Mouse (Mus musculus) hindbrain, embryonic 16.5 days (tissue): Measurements from ENCODE around the gene Rpusd2. TPM values are rescaled to one million over a fixed set of nuclear protein-coding genes. Genes with fewer than 3 reads are reported as not detected.
"Not testable (repeated sequence)": the region's sequence is repeated elsewhere in the genome, so short reads cannot be mapped to it uniquely, and the experiment has no call there.

Experiments
- ATAC-seq: fragments of 200-750 bp; cut with Nextera tagmentation; 2 replicates; pipeline ENCODE4 v1.8.0; 2017; ENCODE audit warnings: moderate TSS enrichment, moderate library complexity
- H3K27ac ChIP-seq: fragments of 300-500 bp; sonication (generic); 2 replicates; pipeline ENCODE4 v1.5.1; 2014; ENCODE audit warnings: low read depth, mild to moderate bottlenecking, control low read depth, low read length, moderate library complexity
- H3K27me3 ChIP-seq: fragments of 300-500 bp; sonication (generic); replicated peaks from 2 replicates; pipeline ENCODE4 v1.6.1; 2014; ENCODE audit warnings: low read length; ENCODE audit not compliant: control insufficient read depth, insufficient read depth
- H3K36me3 ChIP-seq: fragments of 300-500 bp; sonication (generic); 2 replicates; pipeline ENCODE4 v1.6.1; 2014; ENCODE audit warnings: mild to moderate bottlenecking, low read length, moderate library complexity, mixed read lengths; ENCODE audit not compliant: control insufficient read depth, insufficient read depth
- H3K4me1 ChIP-seq: fragments of 300-500 bp; sonication (generic); 2 replicates; pipeline ENCODE4 v1.6.1; 2014; ENCODE audit warnings: low read depth, low read length; ENCODE audit not compliant: control insufficient read depth, insufficient read depth
- H3K4me2 ChIP-seq: fragments of 300-500 bp; sonication (generic); 2 replicates; pipeline ENCODE4 v1.6.1; 2014; ENCODE audit warnings: mild to moderate bottlenecking, low read length, control low read depth, moderate library complexity
- H3K4me3 ChIP-seq: fragments of 300-500 bp; sonication (generic); 2 replicates; pipeline ENCODE4 v1.5.1; 2014; ENCODE audit warnings: mild to moderate bottlenecking, low read length, control low read depth, moderate library complexity
- H3K9ac ChIP-seq: fragments of 300-500 bp; sonication (generic); 2 replicates; pipeline ENCODE4 v1.6.1; 2014; ENCODE audit warnings: low read depth, mild to moderate bottlenecking, control low read depth, low read length, moderate library complexity
- H3K9me3 ChIP-seq: fragments of 300-500 bp; sonication (generic); 2 replicates; pipeline ENCODE4 v1.6.1; 2014; ENCODE audit warnings: mild to moderate bottlenecking, low read length, moderate library complexity; ENCODE audit not compliant: control insufficient read depth
- WGBS: fragments of 180-500 bp; shearing (Covaris S2); extraction: QIAGEN DNeasy Blood & Tissue Kit; methylation state at CpG from one replicate; pipeline ENCODE4 v1.1.7; 2014; 5-methylcytosine and 5-hydroxymethylcytosine counted together
- polyA plus RNA-seq: library from polyadenylated mRNA; unstranded; fragments of >200 nt; fragmentation: Nextera tagmentation; extraction: Ambion mirVana; gene quantifications from 2 replicates; pipeline ENCODE4 v1.2.1, GENCODE M21; 2015

Rpusd2 gene
- polyA plus RNA-seq, 1 experiment from 2014 or later: 3.7 TPM

DNA sequence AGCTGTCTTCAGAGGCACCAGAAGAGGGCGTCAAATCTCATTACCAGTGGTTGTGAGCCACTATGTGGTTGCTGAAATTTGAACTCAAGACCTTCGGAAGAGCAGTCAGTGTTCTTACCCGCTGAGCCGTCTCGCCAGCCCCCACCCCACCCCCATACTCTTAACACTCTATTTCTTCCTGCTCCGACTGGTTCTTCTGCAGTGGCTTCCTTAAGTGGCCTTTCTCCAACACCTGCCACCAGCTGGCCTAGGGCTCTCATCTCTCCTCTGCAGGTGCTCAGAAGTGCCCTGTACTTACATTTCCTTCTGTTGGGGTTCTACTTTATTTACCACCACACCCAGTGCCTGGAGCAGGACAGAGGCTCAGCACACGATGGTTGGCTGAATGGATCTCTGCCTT lies 19.6 kb upstream of the Rpusd2 start:
- no peak for ATAC-seq
- Histone ChIP-seq H3K27me3 (no peaks in the 10 kb centered on the region), H3K4me2 (no peak overlapping the region), H3K27ac (no peak overlapping the region), H3K9ac (no peak overlapping the region), H3K4me1 (peaks cover 8% of the 10 kb centered on the region; the same call in 1 of the 2 replicates), H3K36me3 (peaks cover 3% of the 10 kb centered on the region; the same call in 1 of the 2 replicates), H3K9me3 (no peaks in the 10 kb centered on the region), H3K4me3 (no peak overlapping the region)
- WGBS: 85% methylated on average over 7 of the region's 7 CpGs

DNA sequence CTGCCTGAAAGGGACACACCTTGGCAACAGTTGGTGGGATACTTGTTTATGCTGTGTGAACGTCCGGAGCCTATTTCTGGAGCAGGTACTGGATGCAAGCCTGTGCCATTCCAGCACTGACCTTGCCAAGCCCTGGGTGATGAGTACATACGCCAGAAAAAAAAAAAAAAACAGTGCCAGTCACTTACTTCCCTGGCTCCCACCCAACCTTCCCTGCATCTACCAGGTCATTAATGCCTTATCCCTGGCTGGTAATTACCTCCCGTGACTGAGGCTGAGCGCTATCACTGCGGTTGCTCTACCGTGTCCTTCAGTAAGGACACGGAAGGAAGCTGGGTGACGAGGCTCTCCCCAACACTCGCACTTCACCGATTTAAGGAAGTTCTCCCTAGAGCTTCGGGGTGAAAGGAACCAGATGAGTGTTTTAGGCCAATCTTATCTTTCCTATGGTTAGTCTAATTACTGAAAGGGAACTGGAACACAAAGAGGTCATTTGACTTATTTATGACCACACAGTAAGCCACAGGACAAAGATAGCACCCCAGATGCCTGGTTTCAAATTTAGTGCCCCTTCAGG lies 18.9 kb upstream of the Rpusd2 start:
- peaks cover 3% of the 10 kb centered on the region; the same call in 1 of the 2 replicates for H3K36me3 ChIP-seq
- H3K4me1 ChIP-seq: peaks cover 8% of the 10 kb centered on the region; the same call in 1 of the 2 replicates
- no peak overlapping the region for H3K4me2 ChIP-seq
- no peaks in the 10 kb centered on the region for H3K9me3 ChIP-seq
- H3K4me3 ChIP-seq: no peak overlapping the region
- 52% methylated on average over 12 of the region's 12 CpGs for WGBS
- no peaks in the 10 kb centered on the region for H3K27me3 ChIP-seq
- no peak for ATAC-seq
- H3K27ac ChIP-seq: no peak overlapping the region
- no peak overlapping the region for H3K9ac ChIP-seq

DNA sequence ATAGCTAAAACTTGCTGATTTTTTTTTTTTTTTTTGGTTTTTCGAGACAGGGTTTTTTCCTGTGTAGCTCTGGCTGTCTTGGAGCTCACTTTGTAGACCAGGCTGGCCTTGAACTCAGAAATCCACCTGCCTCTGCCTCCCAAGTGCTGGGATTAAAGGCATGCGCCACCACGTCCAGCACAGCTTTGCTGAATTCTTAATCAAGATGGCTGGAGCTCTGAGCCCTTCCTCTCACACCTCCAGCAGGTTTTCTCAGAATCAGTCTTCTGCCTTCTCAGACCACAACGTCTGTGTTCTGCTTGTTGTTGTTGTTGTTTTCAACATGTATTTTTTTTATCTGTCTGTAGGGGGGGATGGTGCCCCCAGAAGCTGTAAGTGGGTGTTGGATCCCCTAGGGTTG lies 18.3 kb upstream of the Rpusd2 start:
- H3K4me2 ChIP-seq, H3K27me3 ChIP-seq, H3K4me1 ChIP-seq, H3K4me3 ChIP-seq, H3K27ac ChIP-seq, ATAC-seq, H3K9me3 ChIP-seq, H3K9ac ChIP-seq, H3K36me3 ChIP-seq: not testable (repeated sequence)
- 82% methylated on average over 4 of the region's 4 CpGs for WGBS

DNA sequence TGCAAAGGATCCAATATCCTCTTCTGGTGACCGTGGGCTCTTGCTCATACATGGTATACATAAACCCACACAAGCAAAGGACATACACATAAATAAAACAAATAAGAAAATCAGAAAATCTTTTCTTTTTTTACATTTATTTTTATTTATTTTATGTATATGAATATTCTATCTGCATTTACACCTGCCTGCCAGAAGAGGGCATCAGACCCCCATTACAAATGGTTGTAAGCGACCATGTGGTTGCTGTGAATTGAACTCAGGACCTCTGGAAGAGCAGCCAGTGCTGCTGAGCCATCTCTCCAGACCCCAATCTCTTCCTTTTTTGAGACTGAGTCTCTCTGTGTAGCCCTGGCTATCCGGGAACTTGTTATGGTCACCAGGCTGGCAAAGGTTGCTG lies 16.9 kb upstream of the Rpusd2 start:
- Histone ChIP-seq H3K4me1 (peaks cover 8% of the 10 kb centered on the region; the same call in 1 of the 2 replicates), H3K27ac (no peak overlapping the region), H3K9ac (no peak overlapping the region), H3K4me3 (no peak overlapping the region), H3K27me3 (no peaks in the 10 kb centered on the region), H3K36me3 (peaks cover 17% of the 10 kb centered on the region), H3K4me2 (no peak overlapping the region), H3K9me3 (no peaks in the 10 kb centered on the region)
- no peak for ATAC-seq
- WGBS: 96% methylated on average over 3 of the region's 3 CpGs

DNA sequence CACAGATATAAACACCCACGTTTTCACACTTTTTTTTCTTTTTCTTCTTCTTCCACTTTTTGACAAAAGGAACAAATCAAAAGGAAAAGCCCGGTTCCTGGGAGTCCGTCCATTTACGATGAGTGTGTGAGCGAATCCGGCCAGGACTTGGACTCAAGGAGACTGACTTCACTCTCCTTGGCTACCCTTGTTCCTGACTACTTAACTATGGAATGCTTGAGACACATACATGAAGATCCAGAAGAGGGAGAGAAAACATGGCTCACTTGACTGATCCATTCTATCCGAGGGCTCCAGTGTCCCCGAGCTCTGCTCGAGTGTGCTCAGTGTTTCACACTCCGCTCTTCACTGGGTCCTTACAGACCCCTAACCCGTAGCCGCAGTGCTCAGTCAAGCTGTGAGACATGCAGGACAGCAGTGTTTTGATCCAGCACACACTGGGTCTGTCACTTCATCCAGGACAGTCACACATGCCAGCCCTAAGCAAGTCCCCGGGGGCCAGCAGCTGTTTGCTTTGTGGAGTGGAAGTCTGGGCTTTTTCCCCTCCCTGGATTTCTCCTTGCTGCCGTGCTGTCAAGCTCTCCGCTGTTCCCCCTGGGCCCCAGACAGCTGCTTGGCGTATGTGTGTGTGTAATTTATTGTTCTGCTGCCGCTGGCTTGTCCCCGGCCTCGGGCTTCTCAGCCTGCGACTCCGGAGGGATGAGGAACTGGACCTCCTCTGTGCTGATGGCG lies 16.0 kb upstream of the Rpusd2 start:
- H3K4me2 ChIP-seq: peak overlapping the region; percentile 23
- H3K9ac ChIP-seq: 0 out of 2 replicates have a peak overlapping the region, but pooled peaks have one; percentile 13
- H3K4me1 ChIP-seq: peaks cover 8% of the 10 kb centered on the region; the same call in 1 of the 2 replicates
- no peak overlapping the region for H3K4me3 ChIP-seq
- H3K27me3 ChIP-seq: no peaks in the 10 kb centered on the region
- no peaks in the 10 kb centered on the region for H3K9me3 ChIP-seq
- peaks cover 17% of the 10 kb centered on the region for H3K36me3 ChIP-seq
- peak; percentile 64 for ATAC-seq
- peak overlapping the region; percentile 55; the same call in 1 of the 2 replicates for H3K27ac ChIP-seq
- 43% methylated on average over 22 of the region's 22 CpGs for WGBS

DNA sequence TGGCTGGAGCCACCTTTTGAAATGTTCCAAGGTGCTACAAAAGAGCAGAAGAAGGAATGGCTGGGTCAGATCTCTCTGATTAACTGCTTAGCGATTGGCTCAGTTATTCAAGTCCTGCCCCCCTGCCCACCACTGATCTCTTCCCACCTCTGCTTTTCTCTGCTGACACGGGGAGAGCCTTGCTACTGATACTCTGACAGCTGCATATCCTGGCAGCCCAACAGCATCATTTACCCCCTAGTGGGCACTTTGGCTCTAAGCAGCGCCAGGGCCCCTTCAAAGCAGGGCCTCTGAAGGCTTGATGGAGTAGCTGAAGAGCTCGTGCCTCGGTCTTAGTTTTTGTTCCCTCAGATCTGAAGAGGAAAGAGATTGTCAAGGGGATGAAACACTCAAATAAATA lies 15.5 kb upstream of the Rpusd2 start:
- H3K9me3 ChIP-seq: no peaks in the 10 kb centered on the region
- H3K27me3 ChIP-seq: no peaks in the 10 kb centered on the region
- peaks cover 17% of the 10 kb centered on the region for H3K36me3 ChIP-seq
- H3K27ac ChIP-seq: peak overlapping the region; percentile 55; the same call in 1 of the 2 replicates
- no peak overlapping the region for H3K4me3 ChIP-seq
- peak; percentile 67 for ATAC-seq
- H3K4me1 ChIP-seq: peaks cover 8% of the 10 kb centered on the region; the same call in 1 of the 2 replicates
- no peak overlapping the region for H3K9ac ChIP-seq
- WGBS: 9% methylated on average over 5 of the region's 5 CpGs
- peak overlapping the region; percentile 23 for H3K4me2 ChIP-seq

DNA sequence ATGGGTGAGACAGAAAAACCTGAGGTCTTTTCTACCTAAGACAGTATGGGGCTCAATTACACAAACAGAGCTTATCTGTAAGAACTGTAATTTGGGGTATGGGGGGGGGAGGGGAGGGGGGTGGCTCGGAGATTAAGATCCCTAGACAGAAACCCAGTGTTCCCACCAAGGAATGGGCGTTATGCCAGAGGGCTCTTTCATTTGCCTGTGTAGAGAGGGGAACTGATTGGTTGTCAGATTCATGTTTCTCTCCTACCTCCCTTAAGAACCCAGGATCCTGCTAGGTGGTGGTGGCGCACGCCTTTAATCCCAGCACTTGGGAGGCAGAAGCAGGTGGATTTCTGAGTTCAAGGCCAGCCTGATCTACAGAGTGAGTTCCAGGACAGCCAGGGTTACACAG lies 15.1 kb upstream of the Rpusd2 start:
- Histone ChIP-seq H3K27ac (no peak overlapping the region), H3K36me3 (peaks cover 17% of the 10 kb centered on the region), H3K9ac (no peak overlapping the region), H3K4me3 (no peak overlapping the region), H3K4me2 (no peak overlapping the region), H3K9me3 (no peaks in the 10 kb centered on the region), H3K27me3 (no peaks in the 10 kb centered on the region), H3K4me1 (peaks cover 8% of the 10 kb centered on the region; the same call in 1 of the 2 replicates)
- ATAC-seq: 0 out of 2 replicates have a peak, but pooled peaks have one; percentile 8
- WGBS: 51% methylated on average over 4 of the region's 4 CpGs

DNA sequence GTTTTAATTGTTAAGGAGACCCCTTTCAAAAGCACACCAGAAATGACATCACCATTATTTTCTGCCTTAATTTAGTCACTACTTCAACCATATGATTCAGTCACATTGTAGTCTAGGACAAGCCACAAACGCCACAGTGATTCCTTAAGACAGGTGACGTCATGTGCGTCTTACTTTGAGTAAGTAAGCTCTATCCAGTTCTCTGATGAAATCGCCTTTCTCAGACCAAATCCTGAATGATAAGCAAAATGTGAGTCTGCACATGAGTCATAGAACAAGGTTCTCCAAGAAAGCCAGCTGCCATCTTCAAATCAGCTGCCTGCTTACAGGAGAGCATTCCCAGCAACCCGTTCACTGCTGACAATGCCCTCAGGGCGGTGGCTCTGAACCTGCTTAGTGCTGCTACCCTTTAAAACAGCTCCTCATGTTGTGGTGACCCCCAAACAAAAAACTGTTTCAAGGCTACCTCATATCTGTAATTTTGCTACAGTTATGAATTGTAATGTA lies 11.4 kb upstream of the Rpusd2 start:
- H3K27me3 ChIP-seq: no peaks in the 10 kb centered on the region
- H3K4me3 ChIP-seq: no peak overlapping the region
- H3K36me3 ChIP-seq: peaks cover 20% of the 10 kb centered on the region
- H3K9ac ChIP-seq: no peak overlapping the region
- H3K9me3 ChIP-seq: no peaks in the 10 kb centered on the region
- no peak overlapping the region for H3K27ac ChIP-seq
- 94% methylated on average over 6 of the region's 6 CpGs for WGBS
- no peak overlapping the region for H3K4me2 ChIP-seq
- H3K4me1 ChIP-seq: peaks cover 11% of the 10 kb centered on the region; the same call in 1 of the 2 replicates
- ATAC-seq: no peak

DNA sequence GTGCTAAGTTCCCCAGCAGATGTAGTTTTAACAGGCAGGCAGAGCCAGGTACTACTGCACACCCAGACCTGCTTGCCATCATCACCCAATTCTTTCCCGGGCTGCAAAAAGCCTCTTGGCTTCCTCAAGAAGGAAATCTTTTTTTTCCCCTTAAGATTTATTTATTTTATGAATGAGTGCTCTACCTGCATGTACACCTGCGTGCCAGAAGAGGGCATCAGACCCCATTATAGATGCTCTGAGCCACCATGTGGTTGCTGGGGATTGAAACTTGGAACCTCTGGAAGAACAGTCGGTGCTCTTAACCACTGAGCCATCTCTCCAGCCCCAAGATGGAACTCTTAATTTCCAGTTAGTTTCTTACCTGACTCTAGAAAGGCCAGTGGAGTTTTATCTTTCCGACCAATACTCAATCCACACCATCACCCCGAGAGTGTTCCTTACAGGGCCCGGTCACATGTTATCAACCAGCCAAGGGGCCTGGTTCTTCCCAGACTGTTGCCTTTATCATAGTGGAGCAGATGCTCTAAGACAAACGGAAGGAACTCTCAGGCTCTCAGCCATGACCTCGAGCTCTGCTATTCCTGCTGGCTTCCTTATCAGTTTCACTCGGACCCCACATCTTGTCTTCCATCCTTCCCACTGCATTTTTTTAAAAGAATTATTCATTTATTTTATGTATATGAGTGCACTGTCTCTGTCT lies 9.9 kb upstream of the Rpusd2 start:
- WGBS: 75% methylated on average over 9 of the region's 9 CpGs
- Histone ChIP-seq H3K36me3 (peaks cover 20% of the 10 kb centered on the region), H3K9ac (no peak overlapping the region), H3K4me2 (no peak overlapping the region), H3K4me1 (peaks cover 10% of the 10 kb centered on the region), H3K9me3 (no peaks in the 10 kb centered on the region), H3K27me3 (no peaks in the 10 kb centered on the region), H3K27ac (no peak overlapping the region), H3K4me3 (no peak overlapping the region)
- ATAC-seq: no peak
